Mouse (Mus musculus) right cerebral cortex, postnatal 4 days (tissue): Measurements from ENCODE around the gene Mas1.
A peak's percentile ranks its signal among the peaks of the same experiment; 100 is the strongest.

ENCODE experiments used
- DNase-seq: peaks from one replicate; pipeline ENCODE4 v3.0.0-alpha.2; 2022

The Mas1 gene

GRCm38 (mm10) chr17:12872275-12873028, 4.5 kb upstream of the Mas1 start:
- DNase-seq = no peak

GRCm38 (mm10) chr17:12868640-12869039, 697 bp upstream of the Mas1 start:
- DNase-seq = no peak

DNA sequence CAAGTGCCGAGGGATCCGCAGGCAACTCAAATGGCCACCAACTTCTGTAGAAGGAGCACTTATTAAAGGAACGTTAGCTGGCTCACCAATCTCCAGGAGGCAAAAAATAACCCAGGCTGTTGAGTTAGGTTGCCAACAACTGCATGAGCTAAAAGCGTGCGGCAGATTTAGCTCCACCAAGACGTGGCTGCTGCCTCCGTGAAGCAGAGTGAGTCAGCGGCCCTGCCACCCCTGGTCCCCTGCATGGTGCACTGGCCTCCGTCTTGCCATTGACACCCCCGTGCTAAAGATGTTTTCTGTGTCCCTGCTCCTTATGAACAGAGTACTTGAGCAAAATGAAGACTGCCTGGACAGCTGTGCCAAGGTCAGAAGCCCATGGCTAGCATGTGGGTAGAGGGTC, 1.1 kb downstream of the Mas1 start:
- no peak for DNase-seq

DNA sequence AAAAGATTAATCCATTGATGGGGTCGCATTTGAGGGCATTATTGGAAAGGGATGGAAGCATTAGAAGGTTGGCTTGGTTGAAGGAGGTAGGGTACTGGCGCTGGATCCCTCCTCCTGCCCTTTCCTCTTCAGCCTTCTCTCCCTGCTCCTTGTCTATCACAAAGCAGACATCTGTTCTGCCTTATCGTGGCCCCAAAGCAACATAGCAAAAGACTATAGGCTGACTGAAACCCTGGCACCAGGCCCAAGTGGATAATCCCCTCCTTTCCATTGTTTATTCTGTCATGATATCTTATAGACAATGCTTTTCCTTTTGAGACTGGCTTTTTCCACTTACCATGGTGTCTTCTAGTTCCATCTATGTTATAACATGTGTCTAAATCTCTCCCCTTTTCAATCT, 2.5 kb downstream of the Mas1 start:
- DNase-seq = no peak

DNA sequence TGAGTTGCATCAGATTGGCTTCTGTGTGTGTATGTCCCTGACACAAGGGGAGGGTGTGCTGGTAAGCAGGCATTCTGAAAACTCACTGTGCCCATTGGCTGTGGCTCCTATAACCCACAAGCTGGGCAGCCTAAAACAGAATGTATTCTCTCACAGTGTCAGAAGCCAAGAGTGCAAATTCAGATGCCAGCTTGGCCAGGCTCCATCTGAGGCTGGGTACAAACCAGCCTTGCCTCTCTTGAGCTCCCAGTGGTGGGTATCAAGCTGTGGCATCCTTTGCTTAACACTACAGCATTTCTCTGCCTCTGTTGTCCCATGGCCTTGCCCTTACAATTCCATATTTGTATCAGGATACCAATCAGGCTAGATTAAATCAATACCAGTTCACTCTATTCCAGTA, 3.8 kb downstream of the Mas1 start:
- no peak for DNase-seq

GRCm38 (mm10) chr17:12859006-12859520, 8.9 kb downstream of the Mas1 start:
- DNase-seq = no peak

GRCm38 (mm10) chr17:12858072-12858471, 9.9 kb downstream of the Mas1 start:
- no peak for DNase-seq

GRCm38 (mm10) chr17:12857395-12857794, 10.5 kb downstream of the Mas1 start:
- no peak for DNase-seq

GRCm38 (mm10) chr17:12854386-12854785, 13.6 kb downstream of the Mas1 start:
- DNase-seq = no peak

DNA sequence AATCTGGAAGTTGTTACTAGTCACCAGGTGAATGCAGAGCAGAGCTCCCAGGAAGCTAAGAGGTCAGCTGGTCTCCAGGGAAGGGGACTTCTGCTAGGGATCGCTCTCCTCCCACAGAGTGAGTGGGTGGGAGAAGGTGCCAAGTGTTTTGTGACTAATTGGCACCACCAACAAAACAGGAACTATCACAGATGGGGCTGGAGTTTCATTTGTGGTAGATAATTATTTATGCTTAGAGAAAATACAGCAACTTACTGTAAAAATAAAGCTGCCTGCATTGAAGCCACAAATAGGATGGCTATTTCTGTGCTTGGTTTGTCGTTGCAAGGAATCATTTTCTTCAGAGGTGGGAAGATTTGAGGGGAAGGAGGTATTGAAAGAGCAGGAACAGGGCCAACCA, 14.1 kb downstream of the Mas1 start:
- no peak for DNase-seq

GRCm38 (mm10) chr17:12851689-12852088, 16.3 kb downstream of the Mas1 start:
- no peak for DNase-seq

DNA sequence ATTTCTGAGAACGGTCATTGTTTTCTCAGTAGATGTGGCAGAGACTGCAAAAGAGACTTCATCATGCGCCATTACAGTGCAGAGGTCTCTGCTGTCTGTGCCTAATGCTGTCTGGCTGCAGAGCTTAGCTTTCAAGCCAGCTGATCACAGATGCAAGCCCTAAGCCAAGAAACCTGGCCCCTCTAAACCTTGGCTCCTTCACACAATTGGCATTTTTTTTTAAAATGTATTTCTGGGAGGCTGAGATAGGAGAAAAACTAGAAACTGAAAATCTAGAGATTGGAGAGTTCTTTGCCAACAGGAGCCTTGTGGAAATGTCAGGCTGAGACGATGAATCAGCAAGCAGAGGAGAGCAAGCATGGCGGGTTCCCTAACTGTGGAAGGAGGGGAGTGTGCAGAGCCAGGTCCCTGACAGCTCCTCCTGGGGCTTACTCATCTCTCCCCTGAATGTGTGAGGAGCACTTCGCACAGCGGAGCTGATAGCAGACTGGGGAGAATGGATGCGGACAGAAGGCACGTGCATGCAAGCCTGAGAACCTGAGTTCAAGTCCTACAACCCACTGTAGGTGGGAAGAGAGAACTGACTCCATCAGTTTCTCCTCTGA, 18.1 kb downstream of the Mas1 start:
- DNase-seq = no peak

GRCm38 (mm10) chr17:12847736-12848135, 20.2 kb downstream of the Mas1 start:
- DNase-seq = no peak

GRCm38 (mm10) chr17:12846474-12846873, 21.5 kb downstream of the Mas1 start:
- peak; percentile 48 for DNase-seq

- DNase-seq = no peak
These were observed 22.1 kb downstream of the Mas1 start for GRCm38 (mm10) chr17:12845862-12846261.

- DNase-seq = no peak
These were observed 23.4 kb downstream of the Mas1 start for GRCm38 (mm10) chr17:12844540-12844939.

DNA sequence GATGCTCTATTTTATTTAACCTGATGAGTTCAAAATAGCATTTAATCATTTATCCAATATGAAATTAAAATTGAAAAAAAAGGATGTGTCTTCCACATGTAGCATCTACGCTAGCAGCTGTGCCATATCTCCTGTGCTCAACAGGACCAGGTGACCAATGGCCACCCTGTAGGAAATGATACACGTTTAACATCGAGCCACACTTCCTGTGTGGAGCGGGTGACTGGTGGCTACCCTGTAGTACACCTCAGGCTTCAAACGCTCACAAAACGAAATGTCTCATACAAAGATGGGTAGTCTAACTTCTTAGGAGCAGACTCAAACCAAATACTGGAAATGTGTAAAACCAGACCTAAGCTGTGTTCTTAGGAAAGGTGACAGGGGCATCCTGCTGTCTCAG, 24.1 kb downstream of the Mas1 start:
- no peak for DNase-seq

- DNase-seq = peak; percentile 41
These were observed 28.3 kb downstream of the Mas1 start for GRCm38 (mm10) chr17:12839475-12840267.

DNA sequence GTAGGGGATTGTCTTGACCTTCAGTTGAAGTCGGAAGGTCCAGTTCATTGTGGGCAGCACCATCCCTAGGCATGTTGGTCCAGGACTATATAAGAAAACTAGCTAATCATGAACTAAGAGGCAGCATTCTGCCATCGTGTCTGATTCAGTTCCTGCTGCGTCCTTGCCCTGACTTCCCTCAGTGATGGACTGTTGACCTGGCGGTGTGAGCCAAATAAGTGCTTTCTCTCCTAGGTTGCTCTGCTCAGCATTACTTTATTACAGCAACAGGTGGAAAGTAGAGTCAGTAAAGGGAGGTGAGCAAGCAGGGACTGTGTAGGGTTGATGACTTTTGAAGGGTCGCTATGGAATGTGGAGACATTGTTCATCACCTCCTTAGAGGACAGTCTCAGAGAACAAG, 32.2 kb downstream of the Mas1 start:
- DNase-seq = no peak

DNA sequence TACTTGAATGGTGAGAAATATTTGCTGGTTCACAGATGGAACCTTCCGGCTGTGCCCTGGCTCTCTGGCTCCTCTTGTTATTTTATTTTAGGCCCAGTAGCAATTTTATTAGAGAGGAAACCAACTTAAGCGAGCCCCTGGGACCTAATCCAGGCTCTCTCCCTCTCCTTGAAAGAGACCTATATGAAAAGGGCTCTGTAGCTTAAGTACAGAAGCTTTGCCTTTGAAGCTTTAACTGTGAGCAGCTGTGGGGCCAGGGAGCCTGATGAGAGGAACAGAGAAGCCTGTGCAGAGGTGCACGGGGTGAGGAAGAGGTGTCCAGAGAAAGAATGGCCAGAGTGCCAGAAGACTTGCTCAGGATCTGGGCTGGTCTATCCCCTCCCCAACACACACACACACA, 33.1 kb downstream of the Mas1 start:
- no peak for DNase-seq

GRCm38 (mm10) chr17:12834317-12834716, 33.6 kb downstream of the Mas1 start:
- no peak for DNase-seq

GRCm38 (mm10) chr17:12832657-12833056, 35.3 kb downstream of the Mas1 start:
- no peak for DNase-seq

GRCm38 (mm10) chr17:12832231-12832630, 35.7 kb downstream of the Mas1 start:
- DNase-seq = no peak

- DNase-seq = no peak
These were observed 37.6 kb downstream of the Mas1 start for GRCm38 (mm10) chr17:12830351-12830750.
